Mouse (Mus musculus) central nervous system, embryonic 11.5 days (tissue): ENCODE measurements around the gene Btbd16. TPM values are rescaled to one million over a fixed set of nuclear protein-coding genes. Genes with fewer than 3 reads are reported as not detected.

Source experiments
- polyA plus RNA-seq: library from polyadenylated mRNA; depleted of rRNA; stranded (reverse); fragments of >200 nt; gene quantifications from 2 replicates; pipeline ENCODE4 v1.2.3, GENCODE M21; 2012; rRNA removed

Btbd16 gene
- polyA plus RNA-seq, result not detected in 2 replicates

DNA sequence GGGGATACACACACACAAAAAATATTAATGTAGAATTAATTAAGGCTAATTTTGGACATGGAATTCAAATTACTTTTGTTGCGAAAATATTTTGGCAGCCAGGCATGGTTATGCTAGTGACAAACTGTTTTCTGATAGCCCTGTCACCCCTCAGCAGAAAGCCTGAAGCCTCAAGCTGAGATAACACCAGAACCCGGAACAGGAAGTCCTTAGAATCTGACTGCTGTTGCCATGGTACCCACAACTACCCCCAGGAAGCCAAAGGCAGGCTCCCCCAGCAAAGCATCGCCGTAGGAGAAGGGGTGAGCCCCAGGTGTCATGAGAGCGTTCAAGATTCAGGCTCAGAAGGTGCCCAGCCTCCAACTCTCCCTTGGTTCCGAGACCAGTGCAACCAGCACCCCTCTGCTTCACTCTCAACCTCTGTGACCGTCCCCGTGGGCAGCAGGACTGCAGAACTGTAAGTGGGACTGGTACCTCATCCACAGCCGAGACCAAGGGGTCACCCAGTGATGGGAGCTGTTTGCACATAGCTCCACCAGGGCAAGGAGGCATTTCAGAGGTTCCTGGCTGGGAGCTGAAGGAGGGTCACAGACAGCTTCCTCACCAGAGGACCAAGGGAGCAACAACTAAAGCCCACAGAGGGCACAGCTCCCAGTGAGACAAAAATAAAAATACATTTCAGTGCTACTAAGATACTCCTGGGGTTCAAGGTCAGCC lies at the start of gene Btbd16:
Gene Btbd16 (plus strand): TSS at position 156 of the 717 bp plus-strand sequence.

DNA sequence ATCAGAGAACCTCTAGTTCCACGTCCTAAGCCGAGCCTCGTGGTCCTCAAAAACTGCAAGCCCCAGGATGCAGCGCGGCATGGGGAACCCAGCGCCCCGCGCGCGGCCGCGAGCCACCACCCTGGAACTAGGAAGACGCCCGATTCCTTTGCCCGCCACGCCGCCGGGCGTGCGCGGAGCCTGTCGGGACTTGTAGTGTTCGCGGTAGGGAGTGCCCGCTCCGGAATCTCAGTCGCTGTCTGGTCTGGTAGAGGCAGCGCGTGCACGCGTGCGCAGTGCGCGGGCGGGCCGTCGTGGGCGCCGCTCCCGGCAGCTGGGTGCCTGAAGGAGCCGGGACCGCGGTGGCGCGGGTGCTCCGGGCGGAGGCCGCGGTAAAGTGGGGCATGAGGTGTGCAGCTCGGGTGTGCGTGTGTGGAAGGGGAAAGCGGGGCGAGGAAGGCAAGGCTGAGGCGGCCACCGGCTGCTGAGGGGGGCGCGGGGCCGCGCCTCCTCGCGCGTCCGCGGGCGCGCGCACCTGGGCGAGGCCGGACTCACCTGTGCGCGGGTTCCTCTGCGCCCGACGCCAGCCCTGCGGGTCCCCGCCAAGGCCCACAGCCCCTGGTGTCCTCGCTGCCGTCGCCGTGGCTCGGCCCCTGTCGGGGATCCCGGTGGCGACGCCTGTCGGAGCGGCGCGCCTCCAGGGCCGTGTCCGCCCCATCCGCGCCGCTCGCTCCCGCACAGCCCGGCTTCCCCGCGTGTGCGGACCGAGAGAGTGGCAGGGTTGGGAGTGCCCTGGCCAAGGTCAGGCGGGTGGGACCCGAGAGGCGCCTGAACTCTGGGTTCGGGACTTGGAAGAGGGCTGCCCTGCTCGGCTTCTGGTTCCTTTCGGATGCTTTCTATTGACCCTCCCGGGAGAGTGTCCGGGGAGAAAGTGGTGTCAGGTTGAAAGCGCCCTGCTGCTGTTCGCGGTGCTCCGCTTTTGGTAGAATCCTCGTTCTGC lies 92.0 kb downstream of the Btbd16 start, which contains the start of gene Plekha1:
Gene Plekha1 (plus strand): TSS at position 144 of the 979 bp plus-strand sequence.

Other genes with a start within 250 kb of the Btbd16 start
- 141 and 211 TPM in 2 replicates for gene Nsmce4a, start 201.0 kb upstream of the Btbd16 start, polyA plus RNA-seq
- 51.6 and 64.7 TPM in 2 replicates for gene Tacc2, start 196.6 kb upstream of the Btbd16 start, polyA plus RNA-seq
- gene Plekha1, start 91.7 kb downstream of the Btbd16 start, polyA plus RNA-seq, result 61.4 and 75.4 TPM in 2 replicates
- gene Htra1, start 162.0 kb downstream of the Btbd16 start, polyA plus RNA-seq, result 2.7 and 5.4 TPM in 2 replicates